Mouse (Mus musculus): ENCODE data around the gene Lsm6.

The Lsm6 gene

DNA sequence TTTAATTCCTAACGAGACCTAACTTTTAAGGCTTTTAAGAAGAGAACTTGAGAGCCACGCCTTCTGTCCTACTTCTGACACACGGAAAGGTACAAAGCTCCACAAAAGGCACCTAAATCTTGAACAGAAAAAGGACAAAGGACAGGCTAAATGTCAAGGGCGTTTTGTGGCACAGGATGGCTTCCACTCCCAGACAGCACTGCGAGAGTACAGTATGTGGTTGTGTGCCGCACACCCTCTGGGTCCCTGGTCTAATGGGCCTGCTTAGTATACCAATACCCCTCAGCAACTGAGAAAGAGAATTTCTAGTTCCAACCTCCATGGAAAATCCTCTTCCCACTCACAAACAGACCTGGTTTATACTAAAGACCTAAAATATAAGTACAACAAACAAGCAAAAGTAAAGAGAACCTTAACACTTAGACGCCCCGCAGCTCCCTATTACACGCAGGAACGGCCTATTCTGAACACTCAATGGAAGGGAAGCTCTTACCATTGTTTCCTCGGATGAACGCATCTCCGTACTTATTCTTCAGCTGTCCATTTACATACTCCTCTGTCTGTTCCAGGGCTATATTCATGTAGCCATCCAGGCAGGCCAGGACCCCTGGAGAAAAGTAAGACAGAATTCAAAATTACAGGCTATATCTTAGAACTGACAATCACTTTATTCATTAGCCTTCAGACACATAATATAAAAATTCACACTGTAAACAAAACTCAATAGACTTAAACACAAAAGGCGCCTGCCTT lies 11.3 kb downstream of the Lsm6 start:
- ChIA-PET CTCF (no interaction called here), POLR2A (interaction anchor here in 1 of 4 experiments (1.2 kb wide), 1 partner anchor 9 kb away, joined by 3 read pairs; no protein-coding TSS in a partner anchor)

DNA sequence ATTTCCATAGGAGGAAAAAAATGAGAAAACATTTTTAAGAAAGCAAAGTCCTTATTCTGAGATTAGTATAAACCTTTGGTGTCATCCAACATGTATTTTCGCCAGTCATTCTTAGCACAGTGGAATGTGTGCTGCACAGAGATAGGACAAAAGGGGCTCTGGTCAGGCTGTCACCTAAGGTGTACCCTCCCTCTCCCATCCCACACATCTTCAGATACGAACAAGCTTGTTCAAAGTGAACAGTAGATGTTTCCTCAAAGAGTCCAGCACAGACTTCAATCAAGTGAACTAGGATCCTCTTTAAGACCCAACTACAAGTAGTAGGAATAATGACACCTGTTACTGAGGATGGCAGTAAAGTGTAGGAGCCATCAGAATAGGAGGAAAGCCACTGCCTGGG lies 12.1 kb downstream of the Lsm6 start:
- CTCF ChIA-PET: no interaction called here
- POLR2A ChIA-PET: no interaction called here

DNA sequence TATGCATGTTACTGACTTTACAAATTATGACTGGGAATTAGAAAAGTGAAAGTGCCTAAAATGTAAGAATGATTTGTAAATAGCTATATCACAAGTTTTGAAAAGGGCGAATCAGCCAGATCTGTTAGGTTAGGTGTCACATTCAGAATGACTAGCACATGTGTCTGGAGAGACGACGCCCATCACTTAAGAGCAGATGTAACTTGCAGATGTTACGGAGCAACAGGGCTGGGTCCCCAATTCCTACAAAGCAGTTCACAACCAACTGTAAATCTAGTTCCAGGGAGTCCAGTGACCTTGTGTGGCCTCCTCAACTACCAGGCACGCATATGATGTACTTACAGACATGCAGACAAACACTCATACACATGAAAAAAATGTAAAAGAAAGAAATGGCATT lies 12.5 kb downstream of the Lsm6 start:
- POLR2A ChIA-PET: no interaction called here

DNA sequence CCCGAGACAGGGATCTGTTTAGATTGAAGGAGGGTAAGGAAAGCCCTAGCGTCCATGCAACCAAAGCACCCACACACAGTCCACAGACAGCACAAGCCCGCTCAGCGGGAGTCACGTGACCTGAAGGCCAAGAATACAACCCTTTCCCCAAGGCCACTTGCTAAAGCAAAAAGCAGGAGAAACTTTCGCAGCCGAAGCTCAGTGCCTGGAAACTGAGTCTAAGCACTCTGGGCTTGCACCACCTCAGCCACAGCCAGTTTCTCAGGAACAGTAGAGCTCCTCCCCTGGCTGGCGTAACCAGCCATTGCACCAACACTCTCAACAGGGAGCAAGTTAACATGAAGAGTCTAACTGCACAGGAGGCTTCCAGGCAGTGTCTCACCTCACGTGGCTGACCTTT lies 13.7 kb downstream of the Lsm6 start:
- CTCF ChIA-PET: no interaction called here
- POLR2A ChIA-PET: interaction anchor here in 3 of 4 experiments (0.7 to 1.8 kb wide), 8 partner anchors 9 to 223 kb away, joined by 3 to 7 read pairs (median 4); partner anchors contain the start of gene Lsm6 (in 2 of the 3)

More for the DNA sequence above, 12.5 kb downstream of the Lsm6 start:
- CTCF ChIA-PET: no interaction called here

DNA sequence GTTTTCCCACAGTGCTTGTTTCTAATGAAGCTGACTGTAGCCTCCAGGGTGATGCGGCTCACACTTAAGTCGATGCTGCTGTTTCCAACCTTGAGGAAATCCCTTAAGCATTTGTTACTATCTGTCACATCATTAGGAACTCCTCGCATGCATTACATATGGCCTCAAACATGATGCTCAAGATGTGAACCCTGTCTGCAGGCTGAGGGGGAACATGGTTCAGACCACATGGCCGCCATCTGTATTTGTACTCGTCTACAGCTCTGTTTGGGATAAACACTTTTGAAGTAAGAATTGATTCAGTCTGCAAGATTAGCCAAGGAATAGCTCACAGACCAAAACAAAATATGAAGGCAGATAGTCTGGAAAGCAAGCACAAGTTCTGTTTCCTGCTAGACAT lies 14.9 kb downstream of the Lsm6 start:
- ChIA-PET CTCF (no interaction called here), POLR2A (interaction anchor here in 2 of 4 experiments (0.8 to 1.8 kb wide), 5 partner anchors 8 to 15 kb away, joined by 3 to 7 read pairs (median 4); partner anchors contain the start of gene Lsm6 (in 1 of the 2))

DNA sequence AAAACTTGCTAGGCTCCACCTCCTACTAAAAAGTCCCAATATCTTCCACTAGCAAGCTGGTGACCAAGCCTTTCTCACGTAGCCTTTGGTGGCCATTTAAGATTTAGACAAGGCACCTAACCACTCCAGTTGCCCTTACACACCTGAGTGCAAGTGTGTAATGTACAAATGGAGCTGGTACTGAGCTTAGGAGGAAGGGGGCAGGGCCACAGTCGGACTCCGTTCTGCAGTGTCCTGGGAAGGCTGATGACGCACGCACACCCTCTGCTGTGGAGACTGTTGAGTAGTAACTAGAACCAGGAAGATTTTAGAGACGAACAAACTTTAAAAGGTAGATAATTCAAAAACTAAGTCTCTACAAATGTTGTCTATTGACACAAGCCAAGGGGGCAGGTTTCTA lies 19.7 kb downstream of the Lsm6 start:
- CTCF ChIA-PET: interaction anchor here in 1 of 4 experiments (0.6 kb wide), 1 partner anchor 418 kb away, joined by 4 read pairs; no protein-coding TSS in a partner anchor
- POLR2A ChIA-PET: interaction anchor here in 1 of 4 experiments (1.3 kb wide), 1 partner anchor 12 kb away, joined by 3 read pairs; no protein-coding TSS in a partner anchor

DNA sequence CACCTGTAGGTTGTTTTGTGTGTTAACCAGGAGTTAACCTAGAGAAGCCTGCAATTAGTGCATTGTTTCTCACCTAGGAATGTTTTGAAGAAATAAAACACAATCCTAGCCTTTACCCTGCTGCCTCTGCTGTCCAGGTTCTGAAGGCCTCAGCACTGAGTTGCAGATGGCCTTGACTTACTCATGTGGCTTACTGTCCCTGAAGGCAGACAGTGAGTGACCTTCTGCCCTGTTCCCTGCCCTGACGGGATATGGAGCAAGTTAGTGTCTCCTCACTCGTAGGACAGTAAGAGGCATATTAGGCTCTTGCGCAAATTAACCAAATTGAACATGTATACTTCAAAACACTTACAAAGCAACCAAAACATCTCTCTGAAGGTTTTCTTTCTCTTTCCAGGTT lies 22.3 kb downstream of the Lsm6 start:
- ChIA-PET CTCF (no interaction called here), POLR2A (interaction anchor here in 1 of 4 experiments (1.5 to 1.8 kb wide), 2 partner anchors 8 to 13 kb away, joined by 4 to 5 read pairs; no protein-coding TSS in a partner anchor)

DNA sequence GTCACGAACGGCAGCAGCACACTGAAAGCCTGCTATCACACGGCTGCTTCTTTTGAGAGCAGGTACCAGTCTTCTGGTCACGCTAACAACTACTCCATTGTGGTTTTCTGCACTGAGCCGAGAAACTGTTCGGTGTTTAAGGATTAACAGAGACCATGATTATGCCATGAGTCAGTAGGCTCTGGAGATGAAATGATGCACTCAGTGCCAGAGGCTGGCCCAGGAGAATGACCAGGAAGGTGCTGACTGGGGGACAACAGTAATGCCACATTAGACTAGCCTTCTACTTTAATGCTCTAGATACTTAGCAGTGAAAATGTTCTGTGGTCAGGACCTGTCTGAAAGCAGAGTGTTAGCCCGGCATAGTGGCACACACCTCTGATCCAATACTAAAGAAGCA lies 23.0 kb downstream of the Lsm6 start:
- ChIA-PET POLR2A (interaction anchor here in 1 of 4 experiments (1.5 kb wide), 1 partner anchor 8 kb away, joined by 4 read pairs; no protein-coding TSS in a partner anchor), CTCF (no interaction called here)

DNA sequence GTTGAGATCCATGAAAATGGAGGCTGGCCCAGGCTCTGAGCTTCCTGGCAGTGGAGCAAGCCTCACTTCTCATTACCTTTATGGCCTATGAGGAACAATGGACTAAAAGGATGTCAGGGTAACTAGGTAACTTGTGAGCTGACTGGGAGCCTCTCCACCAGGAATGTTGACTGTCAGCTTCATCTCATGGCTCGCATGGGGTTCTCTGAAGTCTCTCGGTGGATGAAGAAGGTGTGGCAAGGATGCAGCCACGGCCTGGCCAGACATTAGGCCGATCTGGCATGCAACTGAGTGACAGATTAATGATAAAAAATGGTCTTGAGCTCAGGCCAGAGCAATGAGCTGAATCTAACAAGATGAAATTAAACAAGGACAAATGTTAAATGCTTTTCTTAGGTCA lies 27.7 kb downstream of the Lsm6 start:
- POLR2A ChIA-PET: interaction anchor here in 2 of 4 experiments (0.6 to 0.8 kb wide), 3 partner anchors 13 to 140 kb away, joined by 3 to 4 read pairs (median 3); no protein-coding TSS in a partner anchor
- CTCF ChIA-PET: interaction anchor here in 1 of 4 experiments (0.7 kb wide), 2 partner anchors 17 to 1436 kb away, joined by 3 read pairs; no protein-coding TSS in a partner anchor

DNA sequence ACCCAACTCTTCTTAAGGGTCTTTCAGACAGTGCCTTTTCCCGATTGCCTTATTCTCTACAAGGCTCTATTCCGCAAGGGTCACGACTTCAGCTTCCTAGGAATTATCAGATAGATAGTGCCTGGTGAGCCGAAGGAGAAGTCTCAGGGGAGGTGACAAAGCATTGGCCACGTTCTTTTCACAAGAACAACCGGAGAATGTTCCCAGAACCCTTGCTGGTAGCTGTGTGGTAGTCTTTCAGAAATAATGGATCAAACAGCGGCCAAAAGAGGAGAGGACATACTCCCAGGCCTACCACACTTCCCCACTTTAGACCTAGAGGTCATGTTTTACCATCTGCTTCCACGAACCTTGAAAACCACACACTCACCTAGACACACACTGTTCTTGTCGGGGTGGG lies 44.1 kb downstream of the Lsm6 start:
- ChIA-PET CTCF (interaction anchor here in 1 of 4 experiments (0.6 kb wide), 1 partner anchor 576 kb away, joined by 6 read pairs; no protein-coding TSS in a partner anchor), POLR2A (interaction anchor here in 1 of 4 experiments (1.4 kb wide), 1 partner anchor 44 kb away, joined by 3 read pairs; the partner anchor contains the start of gene Lsm6)

DNA sequence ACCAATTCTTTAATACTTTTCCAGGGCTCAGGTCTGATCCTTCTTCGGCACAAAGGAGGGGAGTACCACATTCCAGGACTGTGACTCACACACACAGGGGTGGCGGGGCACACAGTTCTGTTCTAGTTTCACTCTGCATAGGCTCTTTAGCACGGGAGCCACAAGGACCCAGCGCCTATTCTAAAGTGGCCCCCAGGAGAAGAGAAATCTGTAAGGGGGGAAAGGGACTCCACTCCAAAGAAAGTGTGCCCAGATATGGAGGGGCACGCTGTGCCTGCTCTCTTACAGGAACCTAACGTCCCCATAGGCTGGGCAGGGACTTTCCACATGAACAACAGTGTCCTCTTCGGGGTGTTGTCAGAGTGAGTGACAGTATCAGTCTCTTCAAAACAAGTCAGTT lies 49.7 kb downstream of the Lsm6 start:
- POLR2A ChIA-PET: interaction anchor here in 1 of 4 experiments (1.0 kb wide), 1 partner anchor 24 kb away, joined by 4 read pairs; no protein-coding TSS in a partner anchor
- CTCF ChIA-PET: interaction anchor here in 1 of 4 experiments (0.6 kb wide), 1 partner anchor 335 kb away, joined by 7 read pairs; no protein-coding TSS in a partner anchor

DNA sequence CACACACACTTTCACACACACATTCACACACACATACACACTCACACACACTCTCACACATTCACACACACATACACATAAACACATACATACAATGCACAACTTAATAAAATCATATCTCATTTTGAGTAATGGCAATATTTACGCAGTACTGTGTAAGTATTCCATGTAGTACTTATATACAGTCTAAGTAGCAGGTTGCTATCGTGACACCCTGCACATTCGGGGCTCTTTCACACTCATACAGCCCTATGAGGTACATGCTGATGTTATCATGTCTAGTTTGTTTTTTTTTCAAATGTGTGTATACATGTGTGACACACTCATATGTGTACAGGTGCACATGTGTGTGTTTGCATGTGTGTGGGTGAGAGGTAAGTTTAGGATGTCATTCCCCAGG lies 50.4 kb downstream of the Lsm6 start:
- POLR2A ChIA-PET: no interaction called here
- CTCF ChIA-PET: no interaction called here

DNA sequence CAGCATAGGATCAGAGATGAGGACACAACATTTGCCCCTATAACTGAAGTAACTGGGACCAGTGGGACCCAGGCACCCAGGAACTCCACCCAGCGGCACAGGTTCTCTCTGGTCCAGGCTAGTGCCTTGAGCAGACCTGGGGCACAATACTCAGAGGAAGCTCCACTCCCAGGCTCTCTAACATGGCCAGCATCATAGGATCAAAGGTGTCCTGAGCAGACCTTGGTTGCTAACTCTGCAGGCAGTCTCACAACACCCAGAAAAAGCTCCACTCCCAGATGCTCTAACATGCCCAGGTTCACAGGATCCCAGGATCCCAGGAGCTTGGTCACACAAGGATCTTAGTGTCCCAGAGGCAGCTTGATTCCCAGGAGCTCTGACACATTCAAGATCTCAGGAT lies 55.4 kb downstream of the Lsm6 start:
- ChIA-PET CTCF (no interaction called here), POLR2A (no interaction called here)

DNA sequence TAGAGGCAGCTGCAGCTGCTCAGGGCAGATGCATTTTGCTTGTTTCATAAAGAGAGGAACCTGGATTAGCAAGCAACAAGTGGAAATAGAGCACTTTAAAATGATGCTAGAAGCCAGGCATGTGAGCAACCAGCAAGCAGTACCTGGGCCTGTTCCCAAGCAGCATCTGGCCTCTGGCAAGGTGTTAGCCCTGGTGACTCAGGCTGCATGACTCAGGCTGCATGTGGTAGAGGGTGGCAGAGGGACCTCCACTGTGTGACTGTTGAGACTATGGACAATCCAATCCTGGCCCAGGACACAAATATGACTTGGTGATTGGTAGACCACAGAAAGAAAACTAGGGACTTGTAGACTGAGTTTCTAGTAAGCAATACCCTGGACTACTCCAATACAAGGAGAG lies 56.0 kb downstream of the Lsm6 start:
- CTCF ChIA-PET: no interaction called here
- POLR2A ChIA-PET: no interaction called here

DNA sequence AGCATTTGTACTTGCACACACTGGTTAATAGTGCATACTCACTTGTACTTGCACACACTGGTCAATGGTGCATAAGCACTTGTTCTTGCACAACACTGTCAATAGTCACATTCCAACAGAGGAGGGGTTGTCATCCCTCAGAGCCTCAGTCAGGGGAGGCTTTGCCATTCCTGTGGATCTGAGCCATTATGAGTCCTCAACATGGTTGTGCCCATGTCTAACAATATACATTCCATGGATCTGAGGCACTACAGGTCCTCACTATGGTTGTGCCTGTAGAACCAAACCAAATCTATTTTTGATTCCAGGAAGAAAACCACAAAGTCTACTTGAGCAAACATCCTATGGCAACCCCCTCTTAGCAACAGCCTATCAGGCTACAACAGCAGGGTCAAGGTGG lies 61.8 kb downstream of the Lsm6 start:
- ChIA-PET POLR2A (no interaction called here), CTCF (no interaction called here)

DNA sequence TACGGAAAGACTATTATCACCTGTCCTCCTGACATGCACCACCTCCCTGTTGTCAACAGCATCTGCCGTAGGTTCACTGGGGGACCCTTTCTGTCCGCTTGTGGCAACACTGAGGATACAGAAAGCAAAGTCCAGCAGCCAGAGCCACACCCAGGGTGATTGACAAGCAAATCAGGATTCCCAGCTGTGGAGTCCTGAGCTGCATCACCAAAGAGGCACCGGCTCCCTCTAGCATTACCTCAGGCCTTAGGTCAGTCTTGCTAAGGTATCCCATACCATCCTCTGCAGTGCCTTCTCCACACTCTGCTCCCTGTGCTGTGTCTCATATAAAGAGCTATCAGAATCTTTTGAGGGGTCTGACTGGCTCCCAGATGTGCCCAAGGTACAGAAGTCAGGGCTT lies 66.0 kb downstream of the Lsm6 start:
- ChIA-PET CTCF (interaction anchor here in 1 of 4 experiments (1.0 kb wide), 1 partner anchor 145 kb away, joined by 4 read pairs; no protein-coding TSS in a partner anchor), POLR2A (interaction anchor here in 1 of 4 experiments (1.1 kb wide), 1 partner anchor 18 kb away, joined by 3 read pairs; no protein-coding TSS in a partner anchor)

Measured in embryonic stem cell, embryonic (primary cell).